Mouse (Mus musculus) forebrain, postnatal 0 days (tissue): ENCODE measurements at regions not wholly inside any gene's neighbourhood (a gene's known extent, or its start where the extent isn't known, plus 50 kb on each side); places are given as distances from the start of the nearest gene placed in this dataset.

Experiments
- ATAC-seq: fragments of 200-750 bp; cut with Nextera tagmentation; 2 replicates; pipeline ENCODE4 v1.8.0; 2017; ENCODE audit warnings: mild to moderate bottlenecking, moderate library complexity
- DNase-seq: peaks from one replicate; pipeline ENCODE4 v3.0.0-alpha.2; 2015
- H3K27ac ChIP-seq: fragments of 300-500 bp; sonication (generic); 2 replicates; pipeline ENCODE4 v1.5.1; 2014; ENCODE audit warnings: low read depth, mild to moderate bottlenecking, antibody characterized with exemption, low read length, moderate library complexity, mixed read lengths
- H3K27me3 ChIP-seq: fragments of 300-500 bp; sonication (generic); 2 replicates; pipeline ENCODE4 v1.6.1; 2014; ENCODE audit warnings: mild to moderate bottlenecking, low read length, mixed read lengths; ENCODE audit not compliant: insufficient read depth
- H3K36me3 ChIP-seq: fragments of 300-500 bp; sonication (generic); 2 replicates; pipeline ENCODE4 v1.6.1; 2014; ENCODE audit warnings: mild to moderate bottlenecking, moderate library complexity; ENCODE audit not compliant: insufficient read depth
- H3K4me1 ChIP-seq: fragments of 300-500 bp; sonication (generic); 2 replicates; pipeline ENCODE4 v1.6.1; 2014; ENCODE audit warnings: antibody characterized with exemption; ENCODE audit not compliant: insufficient read depth
- H3K4me2 ChIP-seq: fragments of 300-500 bp; sonication (generic); 2 replicates; pipeline ENCODE4 v1.6.1; 2014; ENCODE audit warnings: low read depth, mild to moderate bottlenecking, moderate library complexity
- H3K4me3 ChIP-seq: fragments of 300-500 bp; sonication (generic); 2 replicates; pipeline ENCODE4 v1.5.1; 2014; ENCODE audit warnings: low read depth, low read length, mixed read lengths
- H3K9ac ChIP-seq: fragments of 300-500 bp; sonication (generic); 2 replicates; pipeline ENCODE4 v1.6.1; 2014; ENCODE audit warnings: mild to moderate bottlenecking
- H3K9me3 ChIP-seq: fragments of 300-500 bp; sonication (generic); 2 replicates; pipeline ENCODE4 v1.6.1; 2016; ENCODE audit warnings: low read length
- CTCF ChIP-seq: sonication (generic); IDR thresholded peaks from 2 replicates; pipeline ENCODE4 v1.5.1; 2016; ENCODE audit warnings: antibody characterized with exemption, control low read depth, low read depth
- WGBS: fragments of 180-500 bp; shearing (Covaris S2); extraction: QIAGEN DNeasy Blood & Tissue Kit; methylation state at CpG from one replicate; pipeline ENCODE4 v1.1.7; 2014; 5-methylcytosine and 5-hydroxymethylcytosine counted together

DNA sequence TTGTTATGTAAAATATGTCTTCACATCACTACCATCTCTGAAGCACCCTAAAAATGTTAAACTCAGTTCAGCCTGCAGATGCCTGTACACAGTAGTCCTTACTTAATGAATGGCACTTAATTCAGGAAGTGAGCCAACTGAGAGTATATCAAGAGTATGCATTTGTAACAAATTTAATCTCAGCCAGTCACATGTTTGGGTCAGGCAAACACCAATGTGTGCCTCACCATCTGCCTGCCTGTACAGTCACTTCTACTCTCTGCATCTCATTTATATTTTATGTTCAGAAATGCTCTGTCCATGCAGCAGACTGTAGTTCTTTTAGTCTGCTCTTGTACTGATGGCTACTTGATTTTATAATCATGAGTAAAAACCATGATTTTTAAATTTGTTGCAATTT is 1135.1 kb downstream of the Hace1 start:
- no peak overlapping the region for H3K4me3 ChIP-seq
- no peak overlapping the region for H3K9ac ChIP-seq
- peak; percentile 38; the same call in 1 of the 2 replicates for ATAC-seq
- H3K27me3 ChIP-seq, result no peaks in the 10 kb centered on the region
- TF ChIP-seq CTCF, result no peak
- H3K9me3 ChIP-seq, result no peaks in the 10 kb centered on the region
- no peak for DNase-seq
- no peaks in the 10 kb centered on the region for H3K4me1 ChIP-seq
- no peak overlapping the region for H3K27ac ChIP-seq
- H3K36me3 ChIP-seq, result no peaks in the 10 kb centered on the region
- no peak overlapping the region for H3K4me2 ChIP-seq

DNA sequence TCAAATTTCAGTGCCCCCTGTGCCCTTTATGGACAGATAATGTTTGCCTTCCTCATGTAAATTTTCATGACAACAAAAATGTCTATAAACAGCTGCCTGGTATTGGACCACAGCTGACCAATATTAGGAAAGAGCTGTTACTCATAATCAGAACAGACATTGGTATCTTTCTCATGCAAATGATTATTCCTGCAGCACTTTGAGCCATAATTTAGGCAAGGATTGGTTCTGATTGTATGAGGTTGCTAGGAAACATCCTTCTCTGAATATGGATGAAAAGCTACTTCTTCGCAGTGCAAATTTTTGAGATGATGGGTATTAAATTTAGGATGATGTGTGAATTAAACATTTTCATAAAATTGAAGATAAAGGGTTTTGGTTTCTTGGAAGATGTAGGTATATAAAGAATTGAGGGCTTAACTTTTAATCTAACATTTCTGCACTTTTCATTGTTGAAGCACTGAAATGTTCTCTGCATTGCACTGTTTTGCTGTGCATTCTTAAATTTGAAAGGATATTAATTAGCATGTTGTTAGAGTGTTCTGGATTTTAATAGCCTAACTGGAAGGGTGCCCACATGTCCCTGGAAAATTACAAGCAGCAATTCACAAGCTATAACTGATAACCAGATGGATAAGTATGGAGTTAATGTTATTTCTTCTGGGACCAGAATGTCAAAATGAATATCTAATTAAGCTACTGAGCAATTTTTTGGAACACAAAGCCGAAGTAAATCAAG is 1140.9 kb downstream of the Hace1 start:
- no peaks in the 10 kb centered on the region for H3K36me3 ChIP-seq
- no peak overlapping the region for H3K9ac ChIP-seq
- DNase-seq (peak; percentile 70), ATAC-seq (peak; percentile 90)
- H3K27ac ChIP-seq, result peak overlapping the region; percentile 73
- no peaks in the 10 kb centered on the region for H3K27me3 ChIP-seq
- H3K4me3 ChIP-seq, result no peak overlapping the region
- no peaks in the 10 kb centered on the region for H3K9me3 ChIP-seq
- WGBS, result 22% methylated on average over 2 of the region's 2 CpGs
- TF ChIP-seq CTCF, result no peak
- H3K4me1 ChIP-seq, result no peaks in the 10 kb centered on the region
- 0 out of 2 replicates have a peak overlapping the region, but pooled peaks have one; percentile 0 for H3K4me2 ChIP-seq

DNA sequence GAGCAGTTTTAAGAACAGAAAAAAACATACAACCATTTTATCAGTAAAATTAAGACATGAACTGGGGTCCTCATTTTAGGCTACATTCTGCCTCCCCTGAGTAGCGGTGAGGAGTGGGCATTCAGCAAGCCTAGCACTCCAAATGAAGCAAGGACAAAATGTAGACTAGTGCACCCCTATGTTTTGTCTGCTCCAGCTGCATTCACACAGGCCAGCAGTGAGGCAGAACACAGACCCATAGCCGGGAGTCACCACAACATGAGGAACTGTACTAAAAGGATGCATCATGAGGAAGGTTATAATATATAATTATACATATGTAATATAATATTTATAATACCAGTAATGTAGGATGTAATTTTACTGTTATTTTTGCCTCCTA is 1141.5 kb downstream of the Hace1 start:
- peak; percentile 47 for DNase-seq
- 25% methylated on average over 2 of the region's 2 CpGs for WGBS
- Histone ChIP-seq H3K9ac (no peak overlapping the region), H3K4me1 (no peaks in the 10 kb centered on the region), H3K4me2 (no peak overlapping the region), H3K36me3 (no peaks in the 10 kb centered on the region), H3K27me3 (no peaks in the 10 kb centered on the region), H3K4me3 (no peak overlapping the region), H3K27ac (peak overlapping the region; percentile 73), H3K9me3 (no peaks in the 10 kb centered on the region)
- no peak for TF ChIP-seq CTCF
- peak; percentile 72 for ATAC-seq

DNA sequence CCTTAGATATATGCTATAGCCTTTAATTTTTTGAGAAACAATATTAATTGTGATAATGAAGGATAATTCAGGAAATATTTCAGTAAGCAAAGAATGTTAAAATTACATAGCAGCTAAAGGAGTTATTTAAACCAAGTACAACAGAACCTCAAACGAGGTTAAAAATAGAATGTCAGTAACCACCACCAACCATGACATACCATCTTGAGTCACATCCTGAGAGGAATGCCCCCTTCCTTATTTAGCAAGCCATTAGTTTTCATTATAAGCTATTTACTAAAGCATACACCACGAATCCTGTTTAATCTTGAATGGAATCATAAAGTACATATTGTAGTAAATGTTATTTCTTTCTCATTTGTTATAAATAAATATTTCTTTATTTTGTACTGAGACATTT is 1146.0 kb downstream of the Hace1 start:
- DNase-seq (no peak), ATAC-seq (no peak)
- no peak for TF ChIP-seq CTCF
- H3K4me1 ChIP-seq, result no peaks in the 10 kb centered on the region
- no peak overlapping the region for H3K9ac ChIP-seq
- H3K27ac ChIP-seq, result no peak overlapping the region
- H3K36me3 ChIP-seq, result no peaks in the 10 kb centered on the region
- WGBS, result 84% methylated on average over 2 of the region's 2 CpGs
- no peaks in the 10 kb centered on the region for H3K27me3 ChIP-seq
- H3K4me3 ChIP-seq, result no peak overlapping the region
- no peak overlapping the region for H3K4me2 ChIP-seq
- H3K9me3 ChIP-seq, result no peaks in the 10 kb centered on the region

DNA sequence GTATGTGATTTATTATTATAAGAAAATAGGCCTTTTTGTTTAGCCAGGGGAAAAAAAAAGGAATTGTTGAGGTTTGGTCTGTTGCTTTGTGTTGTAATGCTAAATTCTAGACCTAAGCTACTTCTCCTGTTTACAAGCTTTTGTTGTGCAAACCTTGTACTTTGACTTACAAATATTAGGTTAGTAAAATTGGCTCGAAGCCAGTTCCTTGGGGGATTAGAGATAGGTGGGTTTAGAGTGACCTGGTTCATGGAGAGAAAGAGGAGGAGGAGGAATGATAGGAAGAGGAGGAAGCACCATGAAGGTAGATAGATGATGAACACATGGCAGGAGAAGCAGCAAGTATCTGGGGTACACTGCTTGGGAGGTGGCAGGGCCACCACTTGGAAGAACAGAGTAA is 1153.0 kb downstream of the Hace1 start:
- no peak overlapping the region for H3K27ac ChIP-seq
- WGBS, result 70% methylated on average over 1 of the region's 1 CpGs
- no peaks in the 10 kb centered on the region for H3K4me1 ChIP-seq
- no peak for DNase-seq
- H3K9me3 ChIP-seq, result no peaks in the 10 kb centered on the region
- no peaks in the 10 kb centered on the region for H3K27me3 ChIP-seq
- no peak overlapping the region for H3K9ac ChIP-seq
- no peak for ATAC-seq
- no peak for TF ChIP-seq CTCF
- H3K4me2 ChIP-seq, result no peak overlapping the region
- H3K36me3 ChIP-seq, result no peaks in the 10 kb centered on the region
- no peak overlapping the region for H3K4me3 ChIP-seq

DNA sequence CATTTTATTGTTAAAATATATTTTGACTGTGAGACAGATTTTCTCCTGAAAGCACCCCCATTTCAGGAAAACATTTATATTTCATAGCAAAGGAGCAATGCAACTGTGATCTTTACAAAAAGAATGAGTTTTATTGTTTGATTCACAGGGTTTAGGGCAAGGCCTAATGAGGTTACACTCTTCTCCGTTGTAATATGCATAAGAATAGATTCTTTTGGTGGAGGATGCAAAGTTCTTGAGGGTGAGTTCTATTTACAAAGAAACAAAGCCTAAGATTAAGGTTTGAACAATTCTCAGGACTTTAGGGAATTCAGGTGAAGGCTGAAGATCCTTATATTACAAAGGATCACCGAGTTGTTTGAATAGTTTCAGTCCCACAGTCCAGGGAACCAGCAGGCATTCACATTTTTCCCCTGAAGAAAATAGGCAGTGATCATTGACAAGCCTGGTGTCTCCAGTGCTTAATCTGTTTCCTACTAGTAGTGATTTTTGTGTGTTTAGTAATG is 1156.2 kb downstream of the Hace1 start:
- Histone ChIP-seq H3K27me3 (no peaks in the 10 kb centered on the region), H3K4me2 (no peak overlapping the region), H3K4me1 (no peaks in the 10 kb centered on the region), H3K27ac (no peak overlapping the region), H3K4me3 (no peak overlapping the region), H3K9ac (no peak overlapping the region), H3K36me3 (no peaks in the 10 kb centered on the region), H3K9me3 (no peaks in the 10 kb centered on the region)
- WGBS, result 3% methylated on average over 2 of the region's 2 CpGs
- no peak for TF ChIP-seq CTCF
- no peak for ATAC-seq
- no peak for DNase-seq

DNA sequence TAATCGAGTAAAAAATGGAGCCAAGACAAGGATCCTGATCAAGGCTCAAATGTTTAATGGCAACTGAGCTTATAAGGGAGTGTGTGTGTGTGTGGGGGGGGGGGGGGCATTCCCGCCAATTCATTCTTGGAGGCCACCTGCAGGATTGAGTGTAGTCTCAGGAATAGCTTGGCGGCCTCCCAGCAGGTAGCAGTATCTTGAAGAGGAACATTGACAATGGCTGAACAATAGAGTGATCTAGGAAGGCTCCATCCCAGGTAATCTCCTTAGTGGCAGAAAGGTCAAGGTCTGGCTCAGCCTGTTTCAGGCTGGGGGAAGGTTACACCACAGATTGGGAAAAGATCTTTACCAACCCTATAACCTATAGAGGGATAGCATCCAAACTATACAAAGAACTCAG is 1163.5 kb downstream of the Hace1 start:
- no peak overlapping the region for H3K4me3 ChIP-seq
- DNase-seq (no peak), ATAC-seq (no peak)
- H3K36me3 ChIP-seq, result no peaks in the 10 kb centered on the region
- 75% methylated on average over 3 of the region's 3 CpGs for WGBS
- no peak overlapping the region for H3K27ac ChIP-seq
- H3K4me2 ChIP-seq, result no peak overlapping the region
- no peak overlapping the region for H3K9ac ChIP-seq
- TF ChIP-seq CTCF, result no peak
- H3K9me3 ChIP-seq, result no peaks in the 10 kb centered on the region
- H3K27me3 ChIP-seq, result no peaks in the 10 kb centered on the region
- no peaks in the 10 kb centered on the region for H3K4me1 ChIP-seq
